Mouse (Mus musculus): ENCODE results near the gene Sec31a. TPM values are rescaled to one million over a fixed set of nuclear protein-coding genes. Genes with fewer than 3 reads are reported as not detected.

Sec31a gene
- total RNA-seq, 2 experiments from 2014 or later, result 65.4 to 71.0 TPM

- Histone ChIP-seq H3K4me3 (no peak overlapping the region), H3K27ac (no peak overlapping the region; the same call in 1 of the 2 replicates)
- no peak for DNase-seq
- no peak for TF ChIP-seq CTCF (IDR thresholded peaks at IDR 0.05)
- intact Hi-C loops (cut with DNase I), result no loop called here
Measured at GRCm38 (mm10) chr5:100335581-100336080, 80.4 kb downstream of the Sec31a start.

GRCm38 (mm10) chr5:100334686-100335085, 81.3 kb downstream of the Sec31a start:
- no peak for TF ChIP-seq CTCF (IDR thresholded peaks at IDR 0.05)
- intact Hi-C loops (cut with DNase I), result no loop called here
- Histone ChIP-seq H3K4me3 (no peak overlapping the region), H3K27ac (no peak overlapping the region)
- no peak for DNase-seq

- TF ChIP-seq CTCF (IDR thresholded peaks at IDR 0.05), result no peak
- DNase-seq, result no peak
- intact Hi-C loops (cut with DNase I), result no loop called here
- H3K4me3 ChIP-seq, result no peak overlapping the region
- H3K27ac ChIP-seq, result no peak overlapping the region
Measured at GRCm38 (mm10) chr5:100333607-100334380, 82.2 kb downstream of the Sec31a start.

- no peak for DNase-seq
- no peak for TF ChIP-seq CTCF (IDR thresholded peaks at IDR 0.05)
- Histone ChIP-seq H3K4me3 (no peak overlapping the region), H3K27ac (no peak overlapping the region)
- intact Hi-C loops (cut with DNase I), result no loop called here
Measured at GRCm38 (mm10) chr5:100332300-100333004, 83.6 kb downstream of the Sec31a start.

- DNase-seq, result no peak
- intact Hi-C loops (cut with DNase I), result no loop called here
- Histone ChIP-seq H3K27ac (no peak overlapping the region), H3K4me3 (no peak overlapping the region)
- no peak for TF ChIP-seq CTCF (IDR thresholded peaks at IDR 0.05)
Measured at GRCm38 (mm10) chr5:100331636-100332035, 84.4 kb downstream of the Sec31a start.

- peak; percentile 92 for TF ChIP-seq CTCF (IDR thresholded peaks at IDR 0.05)
- no peak overlapping the region for H3K27ac ChIP-seq
- DNase-seq, result peak; percentile 73
- intact Hi-C loops (cut with DNase I), result loop anchor here (5.0 kb wide), 2 partner anchors 75 to 250 kb away; no protein-coding TSS in a partner anchor
- H3K4me3 ChIP-seq, result no peak overlapping the region
Measured at GRCm38 (mm10) chr5:100322081-100322480, 94.0 kb downstream of the Sec31a start.

- DNase-seq, result no peak
- Histone ChIP-seq H3K27ac (no peak overlapping the region), H3K4me3 (no peak overlapping the region)
- no peak for TF ChIP-seq CTCF (IDR thresholded peaks at IDR 0.05)
- intact Hi-C loops (cut with DNase I), result no loop called here
Measured at GRCm38 (mm10) chr5:100317842-100318241, 98.2 kb downstream of the Sec31a start.

GRCm38 (mm10) chr5:100317010-100317409, 99.0 kb downstream of the Sec31a start:
- no peak overlapping the region for H3K27ac ChIP-seq
- intact Hi-C loops (cut with DNase I), result no loop called here
- no peak for DNase-seq
- no peak for TF ChIP-seq CTCF (IDR thresholded peaks at IDR 0.05)
- no peak overlapping the region for H3K4me3 ChIP-seq

- no peak for DNase-seq
- intact Hi-C loops (cut with DNase I), result no loop called here
- Histone ChIP-seq H3K4me3 (no peak overlapping the region), H3K27ac (no peak overlapping the region)
- no peak for TF ChIP-seq CTCF (IDR thresholded peaks at IDR 0.05)
Measured at GRCm38 (mm10) chr5:100315646-100316045, 100.4 kb downstream of the Sec31a start.

- intact Hi-C loops (cut with DNase I), result no loop called here
- no peak for TF ChIP-seq CTCF (IDR thresholded peaks at IDR 0.05)
- Histone ChIP-seq H3K27ac (no peak overlapping the region), H3K4me3 (no peak overlapping the region)
- DNase-seq, result no peak
Measured at GRCm38 (mm10) chr5:100312391-100312790, 103.6 kb downstream of the Sec31a start.

Other genes starting within 250 kb of the Sec31a start
- 1 to 10 TPM; 3.2 to 4.9 TPM for gene Lin54, start 84.4 kb upstream of the Sec31a start, total RNA-seq (2021)
- 100 to 1,000 TPM; 111 to 121 TPM for gene Cops4, start 102.1 kb upstream of the Sec31a start, total RNA-seq (2021)
- gene Plac8, start 156.0 kb upstream of the Sec31a start, total RNA-seq (2021), result not detected